Mouse (Mus musculus) midbrain, postnatal 0 days (tissue): ENCODE results near the gene Glp2r. TPM values are rescaled to one million over a fixed set of nuclear protein-coding genes. Genes with fewer than 3 reads are reported as not detected.
A peak's percentile ranks its signal among the peaks of the same experiment; 100 is the strongest.

Experiments
- ATAC-seq: fragments of 200-750 bp; cut with Nextera tagmentation; 2 replicates; pipeline ENCODE4 v1.8.0; 2017; ENCODE audit warnings: moderate number of reproducible peaks, mild to moderate bottlenecking, moderate TSS enrichment, moderate library complexity; ENCODE audit not compliant: low FRiP score
- DNase-seq: peaks from one replicate; pipeline ENCODE4 v3.0.0-alpha.2; 2015; ENCODE audit warnings: low spot score
- H3K27ac ChIP-seq: fragments of 300-500 bp; sonication (generic); 2 replicates; pipeline ENCODE4 v1.5.1; 2014; ENCODE audit warnings: low read depth, mild to moderate bottlenecking, low read length, mixed read lengths
- H3K27me3 ChIP-seq: fragments of 300-500 bp; sonication (generic); 2 replicates; pipeline ENCODE4 v1.6.1; 2014; ENCODE audit warnings: low read length, control low read depth, mixed read lengths; ENCODE audit not compliant: insufficient read depth
- H3K36me3 ChIP-seq: fragments of 300-500 bp; sonication (generic); 2 replicates; pipeline ENCODE4 v1.6.1; 2014; ENCODE audit warnings: low read length, control low read depth, mixed read lengths; ENCODE audit not compliant: insufficient read depth
- H3K4me1 ChIP-seq: fragments of 300-500 bp; sonication (generic); 2 replicates; pipeline ENCODE4 v1.6.1; 2014; ENCODE audit warnings: mild to moderate bottlenecking, control low read depth, antibody characterized with exemption, low read length, mixed read lengths; ENCODE audit not compliant: insufficient read depth
- H3K4me2 ChIP-seq: fragments of 300-500 bp; sonication (generic); 2 replicates; pipeline ENCODE4 v1.6.1; 2014; ENCODE audit warnings: low read depth, mild to moderate bottlenecking, low read length, mixed read lengths; ENCODE audit not compliant: poor library complexity, severe bottlenecking
- H3K4me3 ChIP-seq: fragments of 300-500 bp; sonication (generic); 2 replicates; pipeline ENCODE4 v1.5.1; 2014; ENCODE audit warnings: low read depth, mild to moderate bottlenecking, low read length, moderate library complexity
- H3K9ac ChIP-seq: fragments of 300-500 bp; sonication (generic); replicated peaks from 2 replicates; pipeline ENCODE4 v1.6.1; 2014; ENCODE audit warnings: mild to moderate bottlenecking, low read length, moderate library complexity, mixed read lengths; ENCODE audit not compliant: poor library complexity, severe bottlenecking
- H3K9me3 ChIP-seq: fragments of 300-500 bp; sonication (generic); 2 replicates; pipeline ENCODE4 v1.6.1; 2016; ENCODE audit warnings: low read length, control low read depth
- CTCF ChIP-seq: IDR thresholded peaks from 2 replicates; pipeline ENCODE4 v1.5.1; 2016; ENCODE audit warnings: antibody characterized with exemption, mild to moderate bottlenecking
- WGBS: fragments of 180-500 bp; shearing (Covaris S2); extraction: QIAGEN DNeasy Blood & Tissue Kit; methylation state at CpG from one replicate; pipeline ENCODE4 v1.1.7; 2014; 5-methylcytosine and 5-hydroxymethylcytosine counted together
- polyA plus RNA-seq: library from polyadenylated mRNA; unstranded; fragments of >200 nt; fragmentation: Nextera tagmentation; extraction: Ambion mirVana; gene quantifications from 2 replicates; pipeline ENCODE4 v1.2.1, GENCODE M21; 2015
- total RNA-seq: library from RNA; depleted of rRNA; stranded (reverse); fragments of >200 nt; gene quantifications from 2 replicates; pipeline ENCODE4 v1.2.3, GENCODE M21; 2014

Gene Glp2r
- total and polyA plus RNA-seq, 2 experiments from 2014 or later: 0.07 to 0.11 TPM

- H3K9ac ChIP-seq: no peak overlapping the region
- no peak overlapping the region for H3K4me3 ChIP-seq
- DNase-seq (no peak), ATAC-seq (no peak)
- H3K36me3 ChIP-seq: no peaks in the 10 kb centered on the region
- no peak overlapping the region for H3K27ac ChIP-seq
- no peaks in the 10 kb centered on the region for H3K9me3 ChIP-seq
- H3K27me3 ChIP-seq: no peaks in the 10 kb centered on the region
- no peak for TF ChIP-seq CTCF
- WGBS: 75% methylated on average over 8 of the region's 8 CpGs
- H3K4me1 ChIP-seq: no peaks in the 10 kb centered on the region
- H3K4me2 ChIP-seq: no peak overlapping the region
Measured at GRCm38 (mm10) chr11:67723231-67724013, 47.5 kb downstream of the Glp2r start.

GRCm38 (mm10) chr11:67722399-67723156 lies 48.4 kb downstream of the Glp2r start:
- H3K27ac ChIP-seq: no peak overlapping the region
- no peak overlapping the region for H3K4me2 ChIP-seq
- no peak for DNase-seq
- WGBS: 65% methylated on average over 7 of the region's 7 CpGs
- H3K9ac ChIP-seq: no peak overlapping the region
- H3K36me3 ChIP-seq: no peaks in the 10 kb centered on the region
- no peak for TF ChIP-seq CTCF
- no peaks in the 10 kb centered on the region for H3K4me1 ChIP-seq
- no peak for ATAC-seq
- no peaks in the 10 kb centered on the region for H3K9me3 ChIP-seq
- no peaks in the 10 kb centered on the region for H3K27me3 ChIP-seq
- H3K4me3 ChIP-seq: no peak overlapping the region

GRCm38 (mm10) chr11:67721485-67721884 lies 49.5 kb downstream of the Glp2r start:
- WGBS: 95% methylated on average over 5 of the region's 5 CpGs
- Histone ChIP-seq H3K9me3 (no peaks in the 10 kb centered on the region), H3K4me2 (no peak overlapping the region), H3K27ac (no peak overlapping the region), H3K36me3 (no peaks in the 10 kb centered on the region), H3K27me3 (no peaks in the 10 kb centered on the region), H3K4me3 (no peak overlapping the region), H3K4me1 (no peaks in the 10 kb centered on the region), H3K9ac (no peak overlapping the region)
- TF ChIP-seq CTCF: no peak
- no peak for ATAC-seq
- no peak for DNase-seq

GRCm38 (mm10) chr11:67715382-67715781 lies 55.6 kb downstream of the Glp2r start:
- Histone ChIP-seq H3K9ac (no peak overlapping the region), H3K9me3 (no peaks in the 10 kb centered on the region), H3K36me3 (no peaks in the 10 kb centered on the region), H3K4me3 (no peak overlapping the region), H3K27me3 (no peaks in the 10 kb centered on the region), H3K4me1 (no peaks in the 10 kb centered on the region), H3K4me2 (no peak overlapping the region), H3K27ac (no peak overlapping the region)
- WGBS: 92% methylated on average over 4 of the region's 4 CpGs
- DNase-seq (no peak), ATAC-seq (no peak)
- no peak for TF ChIP-seq CTCF

GRCm38 (mm10) chr11:67712976-67713375 lies 58.0 kb downstream of the Glp2r start:
- Histone ChIP-seq H3K4me1 (no peaks in the 10 kb centered on the region), H3K9me3 (no peaks in the 10 kb centered on the region), H3K9ac (no peak overlapping the region), H3K27me3 (no peaks in the 10 kb centered on the region), H3K27ac (no peak overlapping the region), H3K4me2 (no peak overlapping the region), H3K4me3 (no peak overlapping the region), H3K36me3 (no peaks in the 10 kb centered on the region)
- no peak for ATAC-seq
- peak; percentile 19 for DNase-seq
- TF ChIP-seq CTCF: no peak
- 88% methylated on average over 4 of the region's 4 CpGs for WGBS

GRCm38 (mm10) chr11:67694703-67695376 lies 76.1 kb downstream of the Glp2r start, which contains the start of gene Rcvrn:
TSS of gene Rcvrn (plus strand) at chr11:67695326.
- ATAC-seq: no peak
- Histone ChIP-seq H3K4me1 (no peaks in the 10 kb centered on the region), H3K4me2 (no peak within 1 kb of the TSS), H3K9me3 (no peaks in the 10 kb centered on the region), H3K27ac (no peak within 1 kb of the TSS), H3K27me3 (no peaks in the 10 kb centered on the region), H3K9ac (no peak within 1 kb of the TSS), H3K36me3 (no peaks in the 10 kb centered on the region), H3K4me3 (no peak within 1 kb of the TSS)
- no peak for TF ChIP-seq CTCF
- DNase-seq: no peak
- WGBS: 64% methylated on average over 7 of the region's 7 CpGs
